Mouse (Mus musculus): ENCODE measurements at regions not wholly inside any gene's neighbourhood (a gene's known extent, or its start where the extent isn't known, plus 50 kb on each side); places are given as distances from the start of the nearest gene placed in this dataset.

DNA sequence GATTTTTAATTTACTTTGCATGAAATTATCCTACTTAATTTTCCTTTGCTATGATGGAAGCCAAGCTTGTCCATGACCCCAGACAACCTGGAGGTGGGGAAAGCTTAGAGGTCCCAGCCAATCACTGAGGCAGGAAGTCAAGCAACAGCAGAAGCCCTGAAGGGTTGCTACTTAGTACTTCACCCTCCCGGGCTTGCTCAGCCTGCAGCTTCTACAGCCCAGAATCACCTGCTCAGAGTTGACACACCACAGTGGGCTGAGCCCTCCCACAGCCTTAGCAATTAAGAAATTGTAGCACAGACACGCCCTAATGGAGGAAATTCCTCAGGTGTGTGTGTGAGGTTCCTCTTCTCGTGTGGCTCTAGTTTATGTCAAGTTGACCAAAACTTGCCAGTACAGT is 209.9 kb upstream of the Hs6st1 start:
- Histone ChIP-seq H3K4me3 (ENCODE audit: insufficient read depth, low read depth, low read length) (no peak overlapping the region), H3K27ac (ENCODE audit: insufficient read depth, low read depth, low read length) (no peak overlapping the region), H3K4me1 (ENCODE audit: control insufficient read depth, insufficient read depth, low read length) (no peaks in the 10 kb centered on the region)
- WGBS, result 85% methylated on average over 3 of the region's 3 CpGs
- TF ChIP-seq CTCF (IDR thresholded peaks at IDR 0.05; ENCODE audit: insufficient read depth, low read depth, low read length) (no peak), POLR2A (IDR thresholded peaks at IDR 0.05; ENCODE audit: insufficient read depth, low read depth, low read length) (no peak)

DNA sequence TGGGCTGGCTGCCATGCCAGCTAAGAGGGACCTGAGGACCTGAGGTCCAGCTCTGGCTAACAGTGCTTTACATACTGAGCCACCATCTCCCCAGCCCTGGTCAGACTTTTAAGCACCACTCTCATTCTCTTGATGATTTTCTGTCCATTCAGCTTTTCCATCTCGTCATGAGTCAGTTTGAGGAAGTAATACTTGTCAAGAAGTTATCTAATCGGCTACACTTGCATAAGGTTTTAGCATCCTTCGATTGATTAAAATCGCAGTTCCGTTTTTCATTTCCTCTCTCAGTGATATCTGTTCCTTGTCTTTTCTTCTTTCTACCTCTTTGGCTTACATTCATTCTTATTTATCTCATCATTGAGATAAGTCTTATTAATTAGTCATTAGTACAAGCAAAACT is 207.4 kb upstream of the Hs6st1 start:
- TF ChIP-seq CTCF (IDR thresholded peaks at IDR 0.05; ENCODE audit: insufficient read depth, low read depth, low read length) (no peak), POLR2A (IDR thresholded peaks at IDR 0.05; ENCODE audit: insufficient read depth, low read depth, low read length) (no peak)
- Histone ChIP-seq H3K27ac (ENCODE audit: insufficient read depth, low read depth, low read length) (no peak overlapping the region), H3K4me1 (ENCODE audit: control insufficient read depth, insufficient read depth, low read length) (peaks cover 3% of the 10 kb centered on the region; the same call in 1 of the 2 replicates), H3K4me3 (ENCODE audit: insufficient read depth, low read depth, low read length) (no peak overlapping the region)
- WGBS, result 90% methylated on average over 5 of the region's 5 CpGs

DNA sequence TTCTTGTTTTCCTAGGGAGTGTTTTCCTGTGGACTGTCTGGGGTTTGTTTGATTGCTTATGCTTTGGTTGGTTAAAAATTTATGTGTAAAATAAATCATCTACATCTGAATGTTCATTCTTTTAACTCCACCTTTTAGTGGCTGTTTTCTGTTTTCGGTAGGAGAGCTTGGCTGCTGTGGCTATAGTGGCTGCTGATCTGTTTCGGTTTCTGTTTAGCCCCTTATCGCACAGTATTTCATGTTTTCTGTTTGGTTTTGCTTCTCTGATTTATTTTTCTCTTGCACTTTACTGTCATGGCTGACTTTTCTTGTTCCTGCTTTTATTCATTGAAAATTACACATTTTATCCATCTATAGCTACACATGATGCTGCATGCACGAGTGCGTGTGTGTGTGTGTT is 206.0 kb upstream of the Hs6st1 start:
- 95% methylated on average over 5 of the region's 5 CpGs for WGBS
- peaks cover 3% of the 10 kb centered on the region; the same call in 1 of the 2 replicates for H3K4me1 ChIP-seq (ENCODE audit: control insufficient read depth, insufficient read depth, low read length)
- no peak overlapping the region for H3K4me3 ChIP-seq (ENCODE audit: insufficient read depth, low read depth, low read length)
- TF ChIP-seq POLR2A (IDR thresholded peaks at IDR 0.05; ENCODE audit: insufficient read depth, low read depth, low read length), result no peak
- no peak for TF ChIP-seq CTCF (IDR thresholded peaks at IDR 0.05; ENCODE audit: insufficient read depth, low read depth, low read length)
- H3K27ac ChIP-seq (ENCODE audit: insufficient read depth, low read depth, low read length), result no peak overlapping the region

DNA sequence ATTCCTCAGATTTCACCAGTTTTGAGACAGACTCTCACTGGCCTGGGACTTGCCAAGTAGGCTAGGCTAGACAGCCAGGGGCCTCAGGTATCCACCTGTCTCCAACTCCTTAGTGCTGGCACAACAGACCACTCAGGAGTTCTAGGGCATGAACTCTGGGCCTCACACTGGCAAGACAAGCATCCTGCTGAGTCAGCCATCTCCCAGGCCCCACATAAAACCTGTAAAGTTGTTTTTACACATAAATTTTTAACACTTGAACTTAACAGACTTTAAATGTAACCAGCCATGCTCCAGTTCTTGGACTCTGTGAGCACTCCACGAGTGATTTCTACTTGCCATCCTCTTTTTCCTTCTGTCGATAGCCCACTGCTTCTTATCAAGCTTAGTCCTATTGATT is 205.5 kb upstream of the Hs6st1 start:
- H3K27ac ChIP-seq (ENCODE audit: insufficient read depth, low read depth, low read length), result no peak overlapping the region

DNA sequence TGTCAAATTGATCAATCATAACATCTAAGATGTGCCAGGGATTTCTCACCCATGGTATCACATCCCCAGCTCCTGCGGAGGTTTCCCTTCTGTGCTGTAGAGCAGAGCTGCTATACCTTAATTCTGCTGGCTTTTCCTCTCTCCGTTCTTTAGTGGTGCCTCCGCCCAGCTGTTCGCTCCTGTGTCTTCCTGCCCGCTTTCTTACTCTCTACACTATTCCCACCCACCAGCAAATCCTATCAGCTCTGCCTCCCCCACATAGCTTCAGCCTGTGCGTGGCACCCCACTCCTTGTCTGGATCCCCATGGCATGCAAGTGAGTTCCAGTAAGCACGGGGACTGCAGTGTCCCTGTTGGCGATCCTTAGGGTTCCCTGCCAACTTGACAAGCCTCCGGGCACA is 204.0 kb upstream of the Hs6st1 start:
- no peak overlapping the region for H3K27ac ChIP-seq (ENCODE audit: insufficient read depth, low read depth, low read length)
- TF ChIP-seq POLR2A (IDR thresholded peaks at IDR 0.05; ENCODE audit: insufficient read depth, low read depth, low read length) (no peak), CTCF (IDR thresholded peaks at IDR 0.05; ENCODE audit: insufficient read depth, low read depth, low read length) (no peak)
- peaks cover 3% of the 10 kb centered on the region; the same call in 1 of the 2 replicates for H3K4me1 ChIP-seq (ENCODE audit: control insufficient read depth, insufficient read depth, low read length)
- no peak overlapping the region for H3K4me3 ChIP-seq (ENCODE audit: insufficient read depth, low read depth, low read length)
- 57% methylated on average over 9 of the region's 9 CpGs for WGBS

More for the DNA sequence above, 205.5 kb upstream of the Hs6st1 start:
- WGBS, result 94% methylated on average over 2 of the region's 2 CpGs
- Histone ChIP-seq H3K4me3 (ENCODE audit: insufficient read depth, low read depth, low read length) (no peak overlapping the region), H3K4me1 (ENCODE audit: control insufficient read depth, insufficient read depth, low read length) (peaks cover 3% of the 10 kb centered on the region; the same call in 1 of the 2 replicates)
- TF ChIP-seq POLR2A (IDR thresholded peaks at IDR 0.05; ENCODE audit: insufficient read depth, low read depth, low read length), result no peak
- no peak for TF ChIP-seq CTCF (IDR thresholded peaks at IDR 0.05; ENCODE audit: insufficient read depth, low read depth, low read length)

DNA sequence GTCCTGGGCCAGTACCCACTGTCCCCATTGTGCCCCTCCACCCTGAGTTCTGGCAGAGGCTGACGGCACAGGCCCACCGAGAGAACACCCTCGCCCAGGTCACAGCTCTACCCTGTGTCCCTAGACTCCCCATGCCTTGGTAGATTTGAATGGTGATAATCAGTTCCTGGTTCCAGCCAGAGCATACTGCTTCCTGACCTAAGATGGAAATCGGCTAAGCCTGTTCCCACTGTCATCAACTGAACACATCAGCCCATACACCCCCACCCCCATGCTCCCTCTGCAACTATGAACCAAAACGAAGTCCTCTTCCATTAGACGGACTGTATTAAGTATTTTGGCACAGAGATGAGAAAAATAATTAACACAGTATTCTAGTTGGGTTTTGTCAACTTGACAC is 202.9 kb upstream of the Hs6st1 start:
- no peak overlapping the region for H3K4me3 ChIP-seq (ENCODE audit: insufficient read depth, low read depth, low read length)
- TF ChIP-seq CTCF (IDR thresholded peaks at IDR 0.05; ENCODE audit: insufficient read depth, low read depth, low read length), result no peak
- no peak overlapping the region for H3K27ac ChIP-seq (ENCODE audit: insufficient read depth, low read depth, low read length)
- 88% methylated on average over 6 of the region's 6 CpGs for WGBS
- peaks cover 5% of the 10 kb centered on the region for H3K4me1 ChIP-seq (ENCODE audit: control insufficient read depth, insufficient read depth, low read length)

DNA sequence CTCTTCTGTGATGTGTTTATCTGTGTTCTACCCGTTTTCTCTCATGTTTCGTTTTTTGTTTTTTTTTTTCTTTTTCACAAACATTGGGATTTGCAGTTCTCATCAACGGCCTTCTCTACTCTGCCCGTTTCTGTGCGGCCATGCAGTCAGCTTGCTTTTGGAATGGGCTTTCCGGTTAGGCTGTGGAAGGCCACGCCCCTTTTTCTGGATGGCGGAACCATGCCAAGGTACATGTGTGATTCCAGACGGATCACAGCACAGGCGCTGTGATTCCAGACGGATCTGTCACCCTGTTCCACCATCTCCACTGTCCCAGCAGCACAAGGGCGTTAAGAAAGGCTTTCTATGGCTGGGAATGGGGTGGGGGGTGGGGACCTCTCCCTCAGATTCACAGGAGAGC is 201.6 kb upstream of the Hs6st1 start:
- no peak overlapping the region for H3K27ac ChIP-seq (ENCODE audit: insufficient read depth, low read depth, low read length)
- no peak overlapping the region for H3K4me3 ChIP-seq (ENCODE audit: insufficient read depth, low read depth, low read length)
- no peak for TF ChIP-seq POLR2A (IDR thresholded peaks at IDR 0.05; ENCODE audit: insufficient read depth, low read depth, low read length)
- no peak for TF ChIP-seq CTCF (IDR thresholded peaks at IDR 0.05; ENCODE audit: insufficient read depth, low read depth, low read length)
- peaks cover 5% of the 10 kb centered on the region for H3K4me1 ChIP-seq (ENCODE audit: control insufficient read depth, insufficient read depth, low read length)
- 92% methylated on average over 12 of the region's 12 CpGs for WGBS

DNA sequence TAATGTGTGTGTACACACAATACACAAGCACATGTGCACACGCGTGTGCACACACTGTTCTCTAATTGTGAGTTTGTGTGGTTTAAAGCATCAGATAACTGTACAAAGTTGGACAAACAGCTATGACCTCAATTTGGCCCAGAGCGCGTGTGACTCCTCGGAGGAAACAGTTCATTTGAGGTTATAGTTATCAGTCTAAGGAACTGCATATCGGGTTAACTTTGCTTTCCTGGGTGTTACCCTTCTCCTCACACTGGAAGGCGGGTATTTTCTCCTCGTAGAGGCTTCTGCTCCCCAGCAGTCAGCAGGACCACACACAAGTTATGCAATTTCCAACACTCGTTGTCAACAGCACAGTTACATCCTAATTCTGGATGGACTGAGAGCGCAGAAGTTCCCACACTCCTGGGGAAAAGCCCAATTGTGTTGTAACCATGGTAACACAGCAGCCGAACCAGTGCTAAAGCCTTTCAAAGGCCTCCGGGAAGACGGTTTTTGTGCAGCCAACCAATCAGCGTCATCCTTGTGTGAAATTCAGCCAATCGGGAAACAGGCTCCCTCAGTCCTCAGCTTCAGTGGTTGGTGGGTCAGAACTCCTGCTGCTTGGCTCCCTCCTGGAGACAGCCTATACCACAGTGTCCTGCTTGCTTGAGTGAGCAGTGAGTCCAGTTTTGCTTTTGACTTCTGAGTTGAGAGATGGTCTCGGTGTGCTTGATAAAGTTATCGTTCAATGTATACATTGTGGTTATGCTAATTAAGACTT is 198.6 kb upstream of the Hs6st1 start:
- Histone ChIP-seq H3K4me3 (ENCODE audit: insufficient read depth, low read depth, low read length) (no peak overlapping the region; the same call in 1 of the 2 replicates), H3K27ac (ENCODE audit: insufficient read depth, low read depth, low read length) (no peak overlapping the region), H3K4me1 (ENCODE audit: control insufficient read depth, insufficient read depth, low read length) (peaks cover 2% of the 10 kb centered on the region)
- 18% methylated on average over 17 of the region's 17 CpGs for WGBS
- TF ChIP-seq POLR2A (IDR thresholded peaks at IDR 0.05; ENCODE audit: insufficient read depth, low read depth, low read length) (no peak), CTCF (IDR thresholded peaks at IDR 0.05; ENCODE audit: insufficient read depth, low read depth, low read length) (no peak)

DNA sequence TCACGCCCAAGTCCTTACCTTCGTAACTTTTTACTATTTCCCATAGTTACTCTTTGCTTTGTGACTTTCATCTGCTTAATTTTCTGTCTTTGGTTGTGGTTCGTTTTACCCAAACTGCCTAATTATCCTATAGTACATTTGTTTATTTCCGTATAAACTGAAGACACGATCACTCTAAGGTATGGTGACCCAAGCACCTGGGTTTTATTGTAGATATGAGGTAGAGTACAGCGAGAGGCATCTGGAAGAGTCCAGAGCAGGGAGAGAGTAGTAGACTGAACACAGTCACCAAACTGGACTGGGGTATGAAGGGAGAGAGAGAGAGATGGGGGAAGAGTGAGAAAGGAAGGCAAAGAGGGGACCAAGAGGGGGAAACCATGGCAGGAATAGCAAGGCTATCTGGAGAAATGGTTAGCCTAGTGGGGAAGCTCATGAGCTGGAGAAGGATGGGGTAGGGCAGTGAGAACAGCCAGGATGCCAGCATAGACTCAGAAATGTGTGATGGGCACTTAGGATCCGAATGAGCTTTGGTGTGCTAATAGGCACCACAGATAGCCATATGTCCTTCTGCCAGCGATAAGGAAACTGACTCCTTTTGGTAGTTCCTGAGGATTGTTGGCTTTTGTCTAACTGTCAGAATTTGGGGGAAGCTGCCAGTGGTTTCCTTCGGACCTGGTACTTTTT is 197.9 kb upstream of the Hs6st1 start:
- Histone ChIP-seq H3K4me3 (ENCODE audit: insufficient read depth, low read depth, low read length) (no peak overlapping the region), H3K27ac (ENCODE audit: insufficient read depth, low read depth, low read length) (no peak overlapping the region), H3K4me1 (ENCODE audit: control insufficient read depth, insufficient read depth, low read length) (peaks cover 2% of the 10 kb centered on the region)
- TF ChIP-seq CTCF (IDR thresholded peaks at IDR 0.05; ENCODE audit: insufficient read depth, low read depth, low read length) (no peak), POLR2A (IDR thresholded peaks at IDR 0.05; ENCODE audit: insufficient read depth, low read depth, low read length) (no peak)
- WGBS, result 62% methylated on average over 9 of the region's 9 CpGs

Data from olfactory bulb, adult 2 months (tissue).